Mouse (Mus musculus) bone marrow, adult 2 months (tissue): ENCODE data around the gene Treml4.

Experiments
- CTCF ChIP-seq: fragments of 200-500 bp; IDR thresholded peaks from 2 replicates; pipeline ENCODE4 v1.5.1; 2011; ENCODE audit warnings: low read length, control low read depth; ENCODE audit not compliant: control insufficient read depth, insufficient read depth
- POLR2A ChIP-seq: fragments of 200-500 bp; IDR thresholded peaks from 2 replicates; pipeline ENCODE4 v1.6.1; 2011; ENCODE audit warnings: low read depth, mild to moderate bottlenecking, control low read depth, low read length, borderline replicate concordance; ENCODE audit not compliant: control insufficient read depth

DNA sequence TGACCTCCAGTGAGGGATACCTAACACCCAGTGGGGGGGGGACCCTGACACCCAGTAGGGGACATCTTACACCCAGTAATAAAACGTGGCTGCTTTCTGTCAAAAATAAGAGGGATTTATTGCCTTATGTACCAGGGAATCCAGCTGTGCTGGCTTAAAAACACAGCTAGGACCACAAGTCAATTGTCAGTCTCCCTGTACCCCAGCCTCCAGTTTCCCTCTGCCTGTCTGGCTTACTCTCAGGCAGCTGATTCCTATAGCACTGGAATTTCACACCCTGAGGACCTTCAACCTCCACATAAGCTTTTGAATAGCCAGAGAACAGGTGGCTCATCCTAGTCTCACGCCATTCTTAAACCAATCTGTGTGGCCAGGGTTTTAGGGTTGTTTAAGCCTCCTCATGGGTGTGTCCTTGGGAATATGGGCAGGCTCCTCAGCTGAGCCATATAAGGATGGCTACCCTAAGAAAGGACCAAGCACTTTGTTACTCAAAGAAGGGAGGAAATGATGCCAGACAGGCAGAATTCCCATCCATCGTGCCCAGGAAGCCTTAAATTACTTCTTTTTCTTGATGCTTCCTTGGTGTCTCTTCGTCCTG lies 28.2 kb upstream of the Treml4 start:
- TF ChIP-seq CTCF (no peak), POLR2A (no peak)
